ENCODE assay signal across 25 mouse cellular contexts in genomic region chr16:36739404-36739930, GRCm38 (mm10). TPM values are rescaled to one million over a fixed set of nuclear protein-coding genes. Genes with fewer than 3 reads are reported as not detected.
DNase-seq lines count a peak whose midpoint lies in the region; ATAC-seq and TF ChIP-seq lines count a peak whose summit lies in the region.
"Had no signal": no experiment of that assay in that cellular context is flagged by ENCODE, and none has a peak within 500 bp of the region (broad histone marks: within the 10 kb centered on the region; RNA-seq: fewer than 3 reads in every experiment).

No protein-coding gene starts in this region.

- 0 out of 2 replicates have a peak overlapping the region, but pooled peaks have one; percentile 25 for H3K27ac ChIP-seq in kidney, embryonic 15.5 days
- H3K27ac ChIP-seq in lung, embryonic 14.5 days (ENCODE audit: low read depth), result no peak overlapping the region
- no peak overlapping the region for H3K27ac ChIP-seq in lung, postnatal 0 days (ENCODE audit: low read length)
- H3K27ac ChIP-seq: embryonic facial prominence, embryonic 15.5 days; heart, embryonic 15.5 days; hindbrain, embryonic 10.5 days; hindbrain, embryonic 13.5 days; hindbrain, postnatal 0 days had no signal

- no peaks in the 10 kb centered on the region for H3K36me3 ChIP-seq in kidney, embryonic 15.5 days
- H3K36me3 ChIP-seq in lung, embryonic 14.5 days (ENCODE audit: insufficient read depth), result no peaks in the 10 kb centered on the region
- H3K36me3 ChIP-seq in lung, postnatal 0 days (ENCODE audit: insufficient read depth, low read length), result no peaks in the 10 kb centered on the region
- H3K36me3 ChIP-seq: embryonic facial prominence, embryonic 15.5 days; heart, embryonic 12.5 days; heart, embryonic 15.5 days; hindbrain, embryonic 10.5 days; hindbrain, embryonic 13.5 days had no signal

- WGBS in kidney, embryonic 15.5 days, result 15% methylated on average over 4 of the region's 4 CpGs
- WGBS in lung, embryonic 14.5 days, result 30% methylated on average over 4 of the region's 4 CpGs
- WGBS in lung, postnatal 0 days, result 44% methylated on average over 4 of the region's 4 CpGs

- peak; percentile 8 for DNase-seq in embryo, embryonic 10.5 days (ENCODE audit: low spot score)
- no peak for DNase-seq in embryo, embryonic 10 days (ENCODE audit: low spot score)
- DNase-seq in kidney, postnatal 36 days, result no peak
- peak; percentile 46 for DNase-seq in lung, embryonic 14.5 days
- DNase-seq in lung, postnatal 0 days (ENCODE audit: low spot score), result no peak
- DNase-seq: adrenal gland, postnatal 10 days; adrenal gland, postnatal 36 days; cerebellum, adult 18-20 months; cerebellum, adult 9-10 months; cerebellum, postnatal 14 days; embryo, embryonic 11 days; forebrain, postnatal 0 days; gastrocnemius, postnatal 25 days; heart, adult 18-20 months; heart, postnatal 10 days; heart, postnatal 36 days had no signal

- no peak overlapping the region for H3K4me3 ChIP-seq in kidney, embryonic 15.5 days (replicated peaks)
- no peak overlapping the region for H3K4me3 ChIP-seq in lung, embryonic 14.5 days (ENCODE audit: low read depth, low read length)
- H3K4me3 ChIP-seq in lung, postnatal 0 days (ENCODE audit: low read depth, low read length), result no peak overlapping the region
- H3K4me3 ChIP-seq: embryonic facial prominence, embryonic 15.5 days; heart, embryonic 12.5 days; heart, embryonic 15.5 days; hindbrain, embryonic 10.5 days; hindbrain, embryonic 13.5 days had no signal

- no peaks in the 10 kb centered on the region for H3K27me3 ChIP-seq in kidney, embryonic 15.5 days
- no peaks in the 10 kb centered on the region for H3K27me3 ChIP-seq in lung, embryonic 14.5 days (ENCODE audit: insufficient read depth, low read length)
- no peaks in the 10 kb centered on the region for H3K27me3 ChIP-seq in lung, postnatal 0 days (replicated peaks; ENCODE audit: insufficient read depth, low read length)
- H3K27me3 ChIP-seq: embryonic facial prominence, embryonic 15.5 days; heart, embryonic 12.5 days; heart, embryonic 15.5 days; hindbrain, embryonic 13.5 days had no signal

- no peaks in the 10 kb centered on the region for H3K4me1 ChIP-seq in kidney, embryonic 15.5 days
- no peaks in the 10 kb centered on the region for H3K4me1 ChIP-seq in lung, embryonic 14.5 days (ENCODE audit: insufficient read depth)
- no peaks in the 10 kb centered on the region for H3K4me1 ChIP-seq in lung, postnatal 0 days (ENCODE audit: insufficient read depth, low read depth, low read length)
- H3K4me1 ChIP-seq: embryonic facial prominence, embryonic 15.5 days; heart, embryonic 12.5 days; heart, embryonic 15.5 days; hindbrain, embryonic 10.5 days; hindbrain, embryonic 13.5 days had no signal

- H3K9ac ChIP-seq in kidney, embryonic 15.5 days, result no peak overlapping the region
- no peak overlapping the region for H3K9ac ChIP-seq in lung, embryonic 14.5 days
- H3K9ac ChIP-seq in lung, postnatal 0 days (replicated peaks; ENCODE audit: low read depth), result no peak overlapping the region
- H3K9ac ChIP-seq: embryonic facial prominence, embryonic 15.5 days; forebrain, postnatal 0 days; heart, embryonic 12.5 days; heart, embryonic 15.5 days; hindbrain, embryonic 13.5 days had no signal

- H3K4me2 ChIP-seq in kidney, embryonic 15.5 days, result no peak overlapping the region
- no peak overlapping the region for H3K4me2 ChIP-seq in lung, embryonic 14.5 days
- H3K4me2 ChIP-seq in lung, postnatal 0 days (replicated peaks; ENCODE audit: low read depth, low read length), result no peak overlapping the region
- H3K4me2 ChIP-seq: embryonic facial prominence, embryonic 15.5 days; heart, embryonic 12.5 days; heart, embryonic 15.5 days; hindbrain, embryonic 13.5 days had no signal

- ATAC-seq in kidney, embryonic 15.5 days (replicated peaks; ENCODE audit: low FRiP score), result peak; percentile 89
- no peak for ATAC-seq in lung, embryonic 14.5 days (ENCODE audit: insufficient read depth)
- ATAC-seq in lung, postnatal 0 days, result no peak
- ATAC-seq: activated CD4-positive, CD25-positive, alpha-beta regulatory T cell, adult 4 months; forebrain, embryonic 14.5 days; forebrain, postnatal 0 days; hindbrain, postnatal 0 days had no signal

- TF ChIP-seq CTCF in lung, embryonic 14.5 days (IDR thresholded peaks at IDR 0.05; ENCODE audit: low read depth), result no peak
- no peak for TF ChIP-seq CTCF in lung, postnatal 0 days (IDR thresholded peaks at IDR 0.05)

- no peaks in the 10 kb centered on the region for H3K9me3 ChIP-seq in kidney, embryonic 15.5 days (replicated peaks)
- H3K9me3 ChIP-seq in lung, embryonic 14.5 days (ENCODE audit: low read depth, low read length), result no peaks in the 10 kb centered on the region
- no peaks in the 10 kb centered on the region for H3K9me3 ChIP-seq in lung, postnatal 0 days (ENCODE audit: low read length)
- H3K9me3 ChIP-seq: embryonic facial prominence, embryonic 15.5 days; heart, embryonic 12.5 days; heart, embryonic 15.5 days; hindbrain, embryonic 10.5 days; hindbrain, embryonic 13.5 days had no signal

- no peak for TF ChIP-seq EP300 in lung, postnatal 0 days (IDR thresholded peaks at IDR 0.05)

RNA-seq across cellular contexts. Expression of gene Slc15a2, which starts 45.3 kb away (rescaled TPM):
- polyA plus RNA-seq in kidney, embryonic 15.5 days (2015; fragmentation: Nextera tagmentation; extraction: Ambion mirVana), result 18.0 and 18.9 TPM in 2 replicates
- 28.1 and 33.2 TPM in 2 replicates for polyA plus RNA-seq in lung, embryonic 14.5 days (2014; fragmentation: Nextera tagmentation; extraction: Ambion mirVana)
- 57.3 and 75.1 TPM in 2 replicates for polyA plus RNA-seq in lung, postnatal 0 days (2015; fragmentation: Nextera tagmentation; extraction: Ambion mirVana)

RNA-seq across cellular contexts. Expression of gene Ildr1, which starts 45.7 kb away (rescaled TPM):
- 4.8 and 6.8 TPM in 2 replicates for polyA plus RNA-seq in kidney, embryonic 15.5 days (2015; fragmentation: Nextera tagmentation; extraction: Ambion mirVana)
- 4.3 and 4.6 TPM in 2 replicates for polyA plus RNA-seq in lung, embryonic 14.5 days (2014; fragmentation: Nextera tagmentation; extraction: Ambion mirVana)
- 8.8 and 10.7 TPM in 2 replicates for polyA plus RNA-seq in lung, postnatal 0 days (2015; fragmentation: Nextera tagmentation; extraction: Ambion mirVana)
- polyA plus RNA-seq: forebrain, embryonic 14.5 days; heart, embryonic 12.5 days had no signal

Comparison
In these comparisons a context has a peak if more than half of its experiments do, and no peak if none do; other contexts are left out.
1. DNase-seq: peak in embryo, embryonic 10.5 days (single experiment) and lung, embryonic 14.5 days (single experiment); none in embryo, embryonic 10 days (single experiment), kidney, postnatal 36 days (0 of 2) and lung, postnatal 0 days (single experiment).